Mouse (Mus musculus) heart, postnatal 25 days (tissue): Measurements from ENCODE around the gene Prss2. TPM values are rescaled to one million over a fixed set of nuclear protein-coding genes. Genes with fewer than 3 reads are reported as not detected.
"Not testable (repeated sequence)": the region's sequence is repeated elsewhere in the genome, so short reads cannot be mapped to it uniquely, and the experiment has no call there.

Source experiments
- DNase-seq: peaks from one replicate; pipeline ENCODE4 v3.0.0; 2022; ENCODE audit warnings: low spot score
- intact Hi-C: fragments of 180-260 bp; cut with DNase I; formaldehyde crosslinking; loops from one replicate; pipeline ENCODE4 v1.15.1; 2025
- total RNA-seq, 2 experiments: library from RNA; stranded (reverse); gene quantifications; 2 replicates each; pipeline ENCODE4 v1.2.3; 2021

Prss2 gene
- total RNA-seq: not detected

DNA sequence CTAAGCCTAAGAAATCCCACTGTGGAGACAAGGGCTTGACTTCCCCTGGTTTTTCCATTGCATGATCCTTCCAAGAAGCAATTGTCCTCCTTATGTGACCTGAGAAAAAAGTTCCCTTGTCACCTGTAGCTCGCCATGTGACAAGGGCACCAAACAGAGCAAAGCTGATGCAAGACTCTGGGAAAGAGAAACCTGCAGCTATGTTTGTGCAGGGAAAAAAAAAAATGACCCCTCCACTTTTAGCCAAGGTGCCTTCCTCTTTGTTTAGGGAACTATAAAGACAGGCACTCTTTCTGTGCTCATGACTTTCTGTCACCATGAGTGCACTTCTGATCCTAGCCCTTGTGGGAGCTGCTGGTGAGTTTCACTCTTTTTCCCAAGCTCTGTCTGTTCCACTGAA, at the start of gene Prss2:
Gene Prss2, plus strand, starts transcription at position 301 of the 400 bp plus-strand sequence.
- no peak for DNase-seq
- intact Hi-C loops: no loop called here

DNA sequence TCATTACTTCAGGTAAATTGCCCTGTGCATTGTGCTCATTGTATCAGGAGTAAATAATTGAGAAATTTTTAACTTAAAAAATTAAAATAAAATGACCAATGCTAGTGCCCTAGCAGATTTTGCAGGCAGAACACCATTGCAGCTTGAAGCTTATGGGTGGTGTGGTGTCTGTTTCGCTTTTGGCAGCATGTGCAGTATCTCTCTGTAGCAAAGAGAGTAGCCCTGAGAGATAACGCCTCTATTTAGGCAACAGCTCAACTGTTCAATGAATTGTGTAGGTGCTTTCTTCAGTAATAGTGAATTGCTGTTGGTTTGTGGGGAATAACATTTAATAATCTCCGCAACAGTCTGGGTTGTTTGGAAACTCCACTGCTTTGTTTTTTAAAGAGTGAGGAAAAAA, 22.2 kb upstream of the Prss2 start:
- DNase-seq: no peak
- intact Hi-C loops: no loop called here

DNA sequence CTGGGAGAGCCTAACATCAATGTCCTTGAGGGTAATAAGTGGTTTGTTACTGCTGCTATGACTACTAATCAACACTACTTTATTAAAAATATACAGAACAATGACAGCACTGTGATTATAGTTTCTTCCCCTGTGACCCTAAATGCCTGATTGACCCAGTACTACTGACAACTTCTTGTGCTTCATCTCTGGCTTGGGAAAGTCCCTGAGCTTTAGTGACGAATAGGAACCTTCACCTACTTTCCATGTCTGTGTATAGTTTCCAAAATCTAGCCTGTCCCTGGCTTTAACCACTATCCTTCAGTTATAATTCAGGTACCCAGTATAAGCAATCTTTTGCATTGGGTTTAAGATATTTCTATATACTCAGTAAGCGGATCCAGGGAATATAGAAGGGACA, 16.7 kb upstream of the Prss2 start:
- DNase-seq: no peak
- intact Hi-C loops: loop anchor here (5.0 kb wide), 1 partner anchor 233 kb away; no protein-coding TSS in a partner anchor

GRCm38 (mm10) chr6:41505323-41505722, 16.3 kb upstream of the Prss2 start:
- intact Hi-C loops: loop anchor here (5.0 kb wide), 1 partner anchor 233 kb away; no protein-coding TSS in a partner anchor
- no peak for DNase-seq

DNA sequence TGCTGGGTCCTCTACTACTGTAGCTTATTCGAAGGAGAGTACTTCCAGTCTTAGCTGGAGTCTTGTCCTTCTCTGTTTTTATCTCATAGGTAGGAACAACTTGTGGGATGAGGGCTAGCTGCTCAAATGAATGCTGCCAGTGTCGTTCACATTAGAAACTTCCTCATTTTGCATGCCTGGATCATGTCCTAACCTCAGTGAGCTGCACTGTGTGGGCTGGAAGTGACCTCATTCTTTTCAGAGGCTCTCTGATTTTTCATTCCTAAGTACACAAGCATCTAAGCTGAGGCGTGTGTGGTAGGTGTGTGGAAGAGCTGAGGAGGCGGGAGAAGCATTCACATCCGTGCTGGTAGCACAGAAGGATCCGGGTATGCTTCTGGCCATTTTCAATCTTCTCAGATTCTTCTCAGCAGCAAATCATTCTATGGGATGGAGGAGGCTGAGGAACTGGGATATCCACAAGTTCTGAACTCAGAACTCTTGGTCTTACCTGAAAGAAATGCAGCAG, 3.5 kb upstream of the Prss2 start:
- intact Hi-C loops: no loop called here
- no peak for DNase-seq

- intact Hi-C loops: no loop called here
- no peak for DNase-seq
Measured at GRCm38 (mm10) chr6:41526453-41526852, 4.9 kb downstream of the Prss2 start.

DNA sequence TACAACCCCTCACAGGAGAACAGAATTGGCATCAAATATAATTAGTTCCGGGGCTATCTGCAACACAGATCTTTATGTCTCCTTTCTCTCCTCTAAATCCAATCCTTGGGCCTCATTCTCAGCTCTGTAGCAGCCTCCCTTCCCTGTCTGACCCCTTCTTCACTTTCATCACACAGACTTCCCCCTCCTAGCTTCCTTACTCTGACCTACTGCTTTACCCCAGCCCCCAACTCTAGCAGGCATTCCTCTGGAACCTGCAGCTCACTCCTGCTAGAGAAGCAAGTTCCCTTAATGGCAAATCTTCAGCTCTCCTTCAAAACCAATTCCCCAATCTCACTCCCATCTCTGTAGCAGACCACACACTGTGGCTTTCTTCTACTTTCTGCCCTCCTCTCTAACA, 5.8 kb downstream of the Prss2 start:
- intact Hi-C loops: no loop called here
- DNase-seq: no peak

GRCm38 (mm10) chr6:41529987-41530386, 8.4 kb downstream of the Prss2 start:
- not testable (repeated sequence) for DNase-seq
- intact Hi-C loops: loop anchor here (5.0 to 10.0 kb wide), 3 partner anchors 268 to 475 kb away; no protein-coding TSS in a partner anchor

- intact Hi-C loops: loop anchor here (5.0 to 10.0 kb wide), 3 partner anchors 270 to 477 kb away; no protein-coding TSS in a partner anchor
- no peak for DNase-seq
Measured at GRCm38 (mm10) chr6:41532181-41532580, 10.6 kb downstream of the Prss2 start.

DNA sequence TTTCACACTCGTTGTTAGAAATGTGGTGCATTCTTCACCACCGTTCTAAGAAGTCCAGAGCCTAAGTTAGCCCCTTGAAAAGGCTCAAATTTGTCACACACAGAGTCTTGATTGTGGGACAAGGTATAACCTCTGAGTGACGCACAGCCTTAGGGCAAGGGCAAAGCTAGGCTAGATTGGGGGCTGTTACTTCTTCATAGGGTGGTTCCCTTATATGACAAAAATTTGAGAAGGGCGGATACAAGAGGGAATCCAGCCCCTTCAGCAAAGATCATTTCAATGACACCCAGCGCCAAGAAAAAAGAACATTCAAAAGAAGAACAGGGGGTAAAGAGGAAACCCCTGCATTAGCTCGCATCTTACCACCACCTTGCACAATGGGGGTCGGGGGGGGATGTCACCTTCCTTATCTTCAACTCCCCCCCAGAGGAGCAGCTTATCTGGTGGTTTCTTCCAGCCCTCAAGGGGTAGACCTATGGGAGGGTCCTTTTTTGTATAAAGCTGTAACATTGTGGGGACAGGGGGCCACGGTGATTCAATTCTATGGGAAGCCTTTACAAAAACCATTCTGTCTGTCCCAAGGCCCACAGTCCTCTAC, 11.2 kb downstream of the Prss2 start:
- DNase-seq: no peak
- intact Hi-C loops: loop anchor here (5.0 to 10.0 kb wide), 3 partner anchors 270 to 478 kb away; no protein-coding TSS in a partner anchor

DNA sequence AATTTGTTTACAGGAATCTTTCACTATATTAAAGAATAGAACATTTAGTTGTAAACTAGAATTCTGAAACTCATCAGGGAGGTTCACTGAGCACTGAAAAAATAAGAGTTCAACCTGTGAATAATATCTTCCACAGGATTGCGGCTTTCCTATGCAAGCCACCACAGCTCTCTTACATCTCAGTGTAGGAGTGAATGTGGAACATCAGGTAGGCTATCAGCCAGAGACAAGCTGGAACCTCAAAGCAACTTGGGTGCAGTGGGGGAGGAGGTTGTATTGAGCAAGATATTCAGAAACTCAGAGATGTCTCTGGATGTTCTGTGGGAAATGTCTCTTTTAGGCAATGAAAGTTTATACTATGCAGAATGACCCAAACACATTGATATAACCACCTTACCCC, 15.8 kb downstream of the Prss2 start:
- intact Hi-C loops: loop anchor here (10.0 kb wide), 1 partner anchor 483 kb away; no protein-coding TSS in a partner anchor
- DNase-seq: no peak

DNA sequence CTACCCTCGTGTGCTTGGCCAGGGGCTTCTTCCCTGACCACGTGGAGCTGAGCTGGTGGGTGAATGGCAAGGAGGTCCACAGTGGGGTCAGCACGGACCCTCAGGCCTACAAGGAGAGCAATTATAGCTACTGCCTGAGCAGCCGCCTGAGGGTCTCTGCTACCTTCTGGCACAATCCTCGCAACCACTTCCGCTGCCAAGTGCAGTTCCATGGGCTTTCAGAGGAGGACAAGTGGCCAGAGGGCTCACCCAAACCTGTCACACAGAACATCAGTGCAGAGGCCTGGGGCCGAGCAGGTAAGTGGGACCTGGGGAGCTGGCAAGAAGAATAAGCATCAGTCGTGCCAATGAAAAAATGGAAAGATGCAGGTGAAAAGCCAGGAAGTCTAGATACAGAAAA, 16.7 kb downstream of the Prss2 start:
- intact Hi-C loops: loop anchor here (10.0 kb wide), 1 partner anchor 483 kb away; no protein-coding TSS in a partner anchor
- not testable (repeated sequence) for DNase-seq

DNA sequence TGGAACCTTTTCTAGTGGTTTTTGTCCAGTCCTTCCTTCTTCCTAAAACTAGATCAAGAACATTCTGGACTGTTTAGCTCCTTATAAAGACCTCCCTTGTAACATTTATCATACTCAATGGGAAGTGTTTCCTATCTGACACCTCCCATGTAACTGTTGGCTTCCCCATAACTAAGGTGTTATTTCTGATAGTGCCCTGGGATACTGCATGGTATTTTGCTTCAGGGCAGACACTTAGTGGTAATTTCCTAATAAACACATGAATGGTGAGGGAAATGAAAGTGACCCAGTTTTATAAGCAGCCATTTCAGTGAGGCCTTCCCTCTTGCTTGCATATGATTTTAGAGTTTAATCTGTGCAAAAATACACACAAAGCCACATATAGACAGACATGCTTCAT, 19.2 kb downstream of the Prss2 start:
- intact Hi-C loops: no loop called here
- DNase-seq: no peak

DNA sequence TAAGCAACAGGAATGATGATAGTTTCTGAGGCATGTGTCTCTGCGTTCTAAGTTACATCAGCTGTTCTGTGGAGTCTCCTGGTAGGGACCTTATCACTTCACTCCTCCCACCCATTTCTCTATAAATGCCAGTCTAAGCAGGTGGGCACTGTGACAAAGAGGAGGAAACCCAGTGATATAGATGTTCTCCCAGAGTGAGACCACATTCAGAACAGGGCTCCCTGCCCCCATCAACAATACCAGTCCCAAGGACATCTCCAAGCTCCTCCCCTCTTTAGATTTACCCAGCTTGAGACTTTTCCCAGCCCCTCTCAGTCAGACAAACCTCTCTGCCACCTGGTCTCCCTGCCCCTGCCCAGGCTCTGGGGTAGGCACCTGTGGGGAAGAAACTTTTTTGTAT, 20.2 kb downstream of the Prss2 start:
- intact Hi-C loops: no loop called here
- no peak for DNase-seq

- intact Hi-C loops: no loop called here
- DNase-seq: no peak
Measured at GRCm38 (mm10) chr6:41542983-41543382, 21.4 kb downstream of the Prss2 start.

DNA sequence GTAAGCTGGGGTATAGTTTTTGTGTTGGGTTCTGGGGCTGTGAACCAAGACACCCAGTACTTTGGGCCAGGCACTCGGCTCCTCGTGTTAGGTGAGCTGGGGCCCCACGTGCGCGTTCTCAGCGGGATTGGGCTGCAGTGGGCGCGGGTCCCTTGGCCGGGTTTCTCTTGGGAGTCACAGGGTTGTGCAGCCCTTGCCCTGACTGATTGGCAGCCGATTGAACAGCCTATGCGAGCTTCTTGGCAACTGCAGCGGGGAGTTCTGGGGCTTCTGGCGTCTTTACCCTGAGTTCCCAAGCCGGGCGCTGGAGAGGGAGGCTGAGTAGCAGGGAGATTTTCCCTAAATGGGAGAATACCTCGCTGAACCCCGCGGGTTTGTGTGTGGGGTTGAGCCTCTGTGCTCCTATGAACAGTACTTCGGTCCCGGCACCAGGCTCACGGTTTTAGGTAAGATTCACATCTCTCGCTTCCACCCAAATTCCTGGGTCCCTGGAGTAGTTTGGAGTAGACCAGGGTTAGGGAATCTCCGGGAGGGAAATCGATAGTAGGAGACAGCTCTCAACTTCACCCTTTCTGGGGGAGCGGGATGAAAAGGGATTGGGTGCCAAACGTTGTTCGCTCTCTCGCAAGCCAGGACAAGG, 21.9 kb downstream of the Prss2 start:
- intact Hi-C loops: no loop called here
- no peak for DNase-seq

- intact Hi-C loops: no loop called here
- no peak for DNase-seq
Measured at GRCm38 (mm10) chr6:41544381-41544924, 22.9 kb downstream of the Prss2 start.

DNA sequence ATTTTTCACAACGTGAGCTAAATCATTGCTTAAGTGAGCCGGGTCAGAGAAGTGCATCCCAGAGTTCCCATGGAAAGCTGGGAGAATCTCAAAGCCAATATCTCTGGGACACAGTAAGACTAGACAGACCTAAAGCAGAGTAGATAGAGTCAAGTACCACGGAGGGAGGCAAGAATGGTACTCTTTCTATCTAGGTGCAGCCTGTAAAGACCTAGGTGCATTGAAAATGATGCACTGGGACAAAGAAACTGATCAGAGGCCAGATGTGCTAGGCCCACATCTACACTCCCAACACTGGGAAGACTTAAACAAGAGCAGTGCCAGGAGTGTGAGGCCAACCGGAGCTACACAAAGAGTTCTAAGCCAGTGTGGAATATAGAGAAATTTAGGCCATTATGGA, 23.7 kb downstream of the Prss2 start:
- intact Hi-C loops: no loop called here
- no peak for DNase-seq

DNA sequence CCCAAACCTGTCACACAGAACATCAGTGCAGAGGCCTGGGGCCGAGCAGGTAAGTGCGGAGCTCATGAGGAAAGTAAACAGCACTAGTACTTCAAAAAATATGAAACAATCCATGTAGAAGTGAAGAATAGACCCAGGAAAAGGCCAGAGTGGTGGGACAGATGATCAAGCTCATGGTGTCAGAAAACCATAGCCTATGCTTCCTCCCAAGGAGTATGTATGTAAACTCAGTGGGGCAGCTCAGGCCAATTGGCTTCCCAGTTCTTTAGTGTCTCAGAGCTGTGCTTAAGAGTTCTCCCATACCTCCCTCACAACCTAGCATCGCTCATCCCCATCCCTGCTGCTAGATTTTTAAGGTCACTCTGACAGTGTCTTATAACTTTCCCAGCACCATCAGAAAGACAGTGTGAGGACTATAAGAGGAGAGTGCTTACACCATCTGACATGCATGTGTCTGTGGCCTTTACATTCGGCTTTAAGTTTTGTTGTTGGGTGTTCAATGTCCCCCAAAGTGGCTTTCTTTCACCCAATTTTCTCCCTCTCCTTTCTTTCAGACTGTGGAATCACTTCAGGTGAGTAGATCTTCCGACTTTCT, 25.6 kb downstream of the Prss2 start:
- intact Hi-C loops: no loop called here
- DNase-seq: no peak

GRCm38 (mm10) chr6:41548286-41548685, 26.7 kb downstream of the Prss2 start:
- intact Hi-C loops: no loop called here
- DNase-seq: no peak
